In the genomic region with DNA sequence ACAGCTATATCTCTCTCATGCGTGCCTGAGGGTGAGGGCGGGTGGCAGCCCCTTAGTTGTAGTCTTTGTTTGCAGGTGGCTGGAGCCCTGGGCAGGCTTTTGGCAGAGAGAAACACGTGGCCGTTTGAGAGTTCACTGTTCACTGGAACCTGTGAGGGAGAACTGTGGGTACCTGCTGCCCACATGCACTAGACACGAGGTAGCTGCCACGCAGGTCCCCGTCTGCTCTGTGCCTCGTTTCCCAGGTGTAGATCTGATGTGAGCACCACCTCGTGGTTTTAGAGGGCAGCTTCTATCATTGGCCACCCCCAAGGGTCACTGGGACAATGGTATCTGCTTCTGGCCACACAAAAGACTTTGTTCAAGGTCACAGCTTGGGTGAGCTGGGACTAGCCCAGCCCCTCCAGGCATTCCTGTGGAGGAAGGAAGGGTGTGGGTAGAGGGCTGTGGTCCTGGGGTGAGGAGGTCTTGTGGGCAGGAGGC, we compare ENCODE assay signal across 8 mouse cellular contexts.
DNase-seq lines count a peak whose midpoint lies in the region; ATAC-seq and TF ChIP-seq lines count a peak whose summit lies in the region.

No protein-coding gene starts in this region.

- peak overlapping the region; percentile 95 for H3K27ac ChIP-seq in spleen, adult 2 months (ENCODE audit: insufficient read depth, low read length)
- H3K27ac ChIP-seq in heart, embryonic 13.5 days (replicated peaks) = peak overlapping the region; percentile 73
- peak overlapping the region; percentile 61; the same call in 1 of the 2 replicates for H3K27ac ChIP-seq in midbrain, embryonic 14.5 days (replicated peaks; ENCODE audit: low read depth, low read length)

- peak overlapping the region; percentile 64 for H3K4me2 ChIP-seq in heart, embryonic 13.5 days
- H3K4me2 ChIP-seq in midbrain, embryonic 14.5 days (ENCODE audit: low read length) = peak overlapping the region; percentile 30

- peak overlapping the region; percentile 69 for H3K9ac ChIP-seq in heart, embryonic 13.5 days
- no peak overlapping the region; the same call in 1 of the 2 replicates for H3K9ac ChIP-seq in midbrain, embryonic 14.5 days (replicated peaks; ENCODE audit: low read length)

- TF ChIP-seq POLR2A in spleen, adult 2 months (IDR thresholded peaks at IDR 0.05; ENCODE audit: low read depth, low read length) = no peak

- 1% methylated on average over 9 of the region's 9 CpGs for WGBS in spleen, adult 2 months
- 4% methylated on average over 9 of the region's 9 CpGs for WGBS in heart, embryonic 13.5 days
- WGBS in midbrain, embryonic 14.5 days = 5% methylated on average over 9 of the region's 9 CpGs

- no peaks in the 10 kb centered on the region for H3K9me3 ChIP-seq in heart, embryonic 13.5 days
- no peaks in the 10 kb centered on the region for H3K9me3 ChIP-seq in midbrain, embryonic 14.5 days (ENCODE audit: control insufficient read depth, low read length)

- H3K4me1 ChIP-seq in spleen, adult 2 months (ENCODE audit: control insufficient read depth, insufficient read depth, insufficient read length) = peaks cover 23% of the 10 kb centered on the region; the same call in 1 of the 2 replicates
- peaks cover 79% of the 10 kb centered on the region for H3K4me1 ChIP-seq in heart, embryonic 13.5 days
- H3K4me1 ChIP-seq in midbrain, embryonic 14.5 days (ENCODE audit: control insufficient read depth, insufficient read depth, low read length) = peaks cover 31% of the 10 kb centered on the region

- no peaks in the 10 kb centered on the region for H3K36me3 ChIP-seq in spleen, adult 2 months (ENCODE audit: control insufficient read depth, insufficient read depth, low read length)
- H3K36me3 ChIP-seq in heart, embryonic 13.5 days = no peaks in the 10 kb centered on the region
- no peaks in the 10 kb centered on the region for H3K36me3 ChIP-seq in midbrain, embryonic 14.5 days (ENCODE audit: control insufficient read depth, insufficient read depth, low read length)

- ATAC-seq in heart, embryonic 13.5 days (ENCODE audit: extremely low read depth, insufficient number of reproducible peaks, low FRiP score, low TSS enrichment) = no peak
- no peak for ATAC-seq in midbrain, embryonic 14.5 days (ENCODE audit: low FRiP score, low TSS enrichment)

- peak; percentile 14 to 34 for DNase-seq in spleen, adult 2 months (ENCODE audit: low read depth in 1 of 2, low spot score in 2 of 2)
- no peak for DNase-seq in spleen, adult 12 weeks (ENCODE audit: low spot score)
- peak; percentile 44 for DNase-seq in kidney, postnatal 14 days
- no peak for DNase-seq in midbrain, embryonic 14.5 days
- DNase-seq in right cerebral cortex, adult 18-20 months = no peak
- no peak for DNase-seq in gastrocnemius, postnatal 25 days
- no peak for DNase-seq in cerebellum, postnatal 25 days

- no peaks in the 10 kb centered on the region for H3K27me3 ChIP-seq in spleen, adult 2 months (ENCODE audit: control insufficient read depth, insufficient read depth, low read length)
- H3K27me3 ChIP-seq in heart, embryonic 13.5 days (replicated peaks) = peaks cover 9% of the 10 kb centered on the region; the same call in 1 of the 2 replicates
- no peaks in the 10 kb centered on the region for H3K27me3 ChIP-seq in midbrain, embryonic 14.5 days (ENCODE audit: control insufficient read depth, insufficient read depth, low read length)

- H3K4me3 ChIP-seq in spleen, adult 2 months (ENCODE audit: extremely low read depth, insufficient read depth, insufficient read length) = peak overlapping the region; percentile 77
- H3K4me3 ChIP-seq in heart, embryonic 13.5 days = peak overlapping the region; percentile 36
- 0 out of 2 replicates have a peak overlapping the region, but pooled peaks have one; percentile 9 for H3K4me3 ChIP-seq in midbrain, embryonic 14.5 days (replicated peaks; ENCODE audit: low read depth, low read length)

- TF ChIP-seq CTCF in spleen, adult 2 months (IDR thresholded peaks at IDR 0.05; ENCODE audit: extremely low read depth, insufficient read depth, insufficient read length, insufficient replicate concordance) = no peak

Comparison
In these comparisons a context has a peak if more than half of its experiments do, and no peak if none do; other contexts are left out.
1. DNase-seq: peak in spleen, adult 2 months (2 of 2) and kidney, postnatal 14 days (single experiment); none in spleen, adult 12 weeks (single experiment), midbrain, embryonic 14.5 days (single experiment), right cerebral cortex, adult 18-20 months (single experiment), gastrocnemius, postnatal 25 days (single experiment) and cerebellum, postnatal 25 days (0 of 2).
2. H3K4me3 ChIP-seq: peak in every context shown above with its lines; median percentile 77 in spleen, adult 2 months; 36 in heart, embryonic 13.5 days; 9 in midbrain, embryonic 14.5 days.
3. Peak in every context shown above with its lines, with median percentiles within 50 percentile points of each other: H3K27ac ChIP-seq.